Mouse (Mus musculus) gastrocnemius, postnatal 4 days (tissue): ENCODE results near the gene Ifna13. TPM values are rescaled to one million over a fixed set of nuclear protein-coding genes. Genes with fewer than 3 reads are reported as not detected.

Experiments used
- DNase-seq, 2 experiments: peaks; one replicate each; pipeline ENCODE4 v3.0.0; 2021 to 2022; ENCODE audit warnings: low spot score in 2 of 2, mixed read lengths in 2 of 2
- long read RNA-seq, 2 experiments: library from polyadenylated mRNA; stranded (forward); transcript quantifications; one replicate each; pipeline ENCODE4 v2.0.0; 2021
- total RNA-seq, 2 experiments: library from RNA; stranded (reverse); gene quantifications; 2 replicates each; pipeline ENCODE4 v1.2.3; 2021

The Ifna13 gene
- not detected for total RNA-seq
- long read RNA-seq, experiment 1: 0 reads
- long read RNA-seq, experiment 2: 0 reads

GRCm38 (mm10) chr4:88644359-88644758, at the start of gene Ifna13:
Gene Ifna13 (minus strand): TSS chr4:88644459.
- no peak for DNase-seq

- no peak for DNase-seq
These were observed 49.1 kb upstream of the Ifna13 start for GRCm38 (mm10) chr4:88693392-88693791.

GRCm38 (mm10) chr4:88692537-88692936, 48.3 kb upstream of the Ifna13 start:
- DNase-seq: no peak

- DNase-seq: no peak
These were observed 47.0 kb upstream of the Ifna13 start, which contains the start of gene Ifnab for GRCm38 (mm10) chr4:88691259-88691658. Gene Ifnab (minus strand): TSS chr4:88691359.

GRCm38 (mm10) chr4:88683812-88684211, 39.6 kb upstream of the Ifna13 start, which contains the start of gene Ifna2:
Gene Ifna2 (minus strand): TSS chr4:88683912.
- DNase-seq: no peak

GRCm38 (mm10) chr4:88681353-88681752, 37.1 kb upstream of the Ifna13 start:
- DNase-seq: no peak

GRCm38 (mm10) chr4:88680362-88680761, 36.1 kb upstream of the Ifna13 start:
- DNase-seq: no peak

- DNase-seq: no peak
These were observed 32.6 kb upstream of the Ifna13 start, which contains the start of gene Ifna16 for GRCm38 (mm10) chr4:88676824-88677223. Gene Ifna16 (minus strand): TSS chr4:88676924.

- DNase-seq: no peak
These were observed 11.2 kb upstream of the Ifna13 start for GRCm38 (mm10) chr4:88655461-88655860.

- no peak for DNase-seq
These were observed 9.4 kb upstream of the Ifna13 start for GRCm38 (mm10) chr4:88653644-88654043.

- no peak for DNase-seq
These were observed 1.7 kb downstream of the Ifna13 start for GRCm38 (mm10) chr4:88642526-88642925.

- peak; percentile 90 to 95 for DNase-seq
These were observed 3.0 kb downstream of the Ifna13 start for GRCm38 (mm10) chr4:88641077-88641831.

GRCm38 (mm10) chr4:88640704-88641076, 3.6 kb downstream of the Ifna13 start:
- DNase-seq: no peak

GRCm38 (mm10) chr4:88634311-88634710, 9.9 kb downstream of the Ifna13 start, which contains the start of gene C87499:
Gene C87499 (minus strand): TSS chr4:88634411.
- no peak for DNase-seq

- no peak for DNase-seq
These were observed 41.0 kb downstream of the Ifna13 start, which contains the start of gene Ifna12 for GRCm38 (mm10) chr4:88603276-88603675. Gene Ifna12 (minus strand): TSS chr4:88603376.

Other genes starting within 250 kb of the Ifna13 start
- 1 to 10 TPM; 4.4 to 5.3 TPM for gene Hacd4, start 205.5 kb downstream of the Ifna13 start, total RNA-seq
- gene Ifnb1, start 121.7 kb downstream of the Ifna13 start, total RNA-seq: not detected
- gene Ifna15, start 86.2 kb downstream of the Ifna13 start, total RNA-seq: not detected
- gene Ifna14, start 72.7 kb downstream of the Ifna13 start, total RNA-seq: not detected
- not detected for gene Ifna9, start 52.1 kb downstream of the Ifna13 start, total RNA-seq
- not detected for gene Ifna12, start 41.1 kb downstream of the Ifna13 start, total RNA-seq
- not detected for gene C87499, start 10.0 kb downstream of the Ifna13 start, total RNA-seq
- not detected for gene Ifna16, start 32.5 kb upstream of the Ifna13 start, total RNA-seq
- not detected for gene Ifna2, start 39.5 kb upstream of the Ifna13 start, total RNA-seq
- gene Ifnab, start 46.9 kb upstream of the Ifna13 start, total RNA-seq: not detected
- under 1 TPM in 1 of 2 experiments, not detected in 1; 0.98 TPM for gene Gm26566, start 77.3 kb upstream of the Ifna13 start, total RNA-seq
- 10 to 100 TPM; 81.9 to 94.2 TPM for gene Klhl9, start 78.0 kb upstream of the Ifna13 start, total RNA-seq
- not detected for gene Gm13271, start 110.4 kb upstream of the Ifna13 start, total RNA-seq
- gene Gm13283, start 115.7 kb upstream of the Ifna13 start, total RNA-seq: not detected
- not detected for gene Gm13290, start 129.4 kb upstream of the Ifna13 start, total RNA-seq
- not detected for gene Gm13289, start 132.5 kb upstream of the Ifna13 start, total RNA-seq
- not detected for gene Gm13272, start 135.4 kb upstream of the Ifna13 start, total RNA-seq
- not detected for gene Ifnz, start 137.7 kb upstream of the Ifna13 start, total RNA-seq
- not detected for gene Gm13276, start 141.2 kb upstream of the Ifna13 start, total RNA-seq
- not detected for gene Gm13277, start 144.2 kb upstream of the Ifna13 start, total RNA-seq
- gene Gm13278, start 147.1 kb upstream of the Ifna13 start, total RNA-seq: not detected
- gene Gm13275, start 150.0 kb upstream of the Ifna13 start, total RNA-seq: not detected
- gene Gm13279, start 152.9 kb upstream of the Ifna13 start, total RNA-seq: not detected
- gene Gm13285, start 155.2 kb upstream of the Ifna13 start, total RNA-seq: under 1 TPM; 0.37 to 0.54 TPM
- gene Gm13287, start 158.8 kb upstream of the Ifna13 start, total RNA-seq: not detected
- gene Gm13288, start 161.1 kb upstream of the Ifna13 start, total RNA-seq: not detected
- not detected for gene Ifna7, start 171.8 kb upstream of the Ifna13 start, total RNA-seq
- not detected for gene Ifna11, start 175.5 kb upstream of the Ifna13 start, total RNA-seq
- gene Ifna6, start 183.0 kb upstream of the Ifna13 start, total RNA-seq: not detected
- gene Ifna5, start 191.1 kb upstream of the Ifna13 start, total RNA-seq: not detected
- gene Ifna4, start 197.4 kb upstream of the Ifna13 start, total RNA-seq: not detected
- gene Ifna1, start 205.6 kb upstream of the Ifna13 start, total RNA-seq: not detected
- not detected for gene Ifne, start 235.7 kb upstream of the Ifna13 start, total RNA-seq